Mouse (Mus musculus) kidney, embryonic 14.5 days (tissue): ENCODE measurements around the gene Ctrb1. TPM values are rescaled to one million over a fixed set of nuclear protein-coding genes. Genes with fewer than 3 reads are reported as not detected.

Source experiments
- ATAC-seq: fragments of 200-750 bp; cut with Nextera tagmentation; 2 replicates; pipeline ENCODE4 v1.8.0; 2017; ENCODE audit warnings: moderate number of reproducible peaks, mild to moderate bottlenecking, moderate TSS enrichment, moderate library complexity; ENCODE audit not compliant: low FRiP score, low TSS enrichment
- H3K27ac ChIP-seq: fragments of 300-500 bp; sonication (generic); 2 replicates; pipeline ENCODE4 v1.5.1; 2014; ENCODE audit warnings: low read depth, mild to moderate bottlenecking, low read length, moderate library complexity, mixed read lengths
- H3K27me3 ChIP-seq: fragments of 300-500 bp; sonication (generic); 2 replicates; pipeline ENCODE4 v1.6.1; 2014; ENCODE audit warnings: mild to moderate bottlenecking, low read length; ENCODE audit not compliant: control insufficient read depth, insufficient read depth
- H3K36me3 ChIP-seq: fragments of 300-500 bp; sonication (generic); 2 replicates; pipeline ENCODE4 v1.6.1; 2014; ENCODE audit warnings: low read length, mixed read lengths; ENCODE audit not compliant: control insufficient read depth, insufficient read depth
- H3K4me1 ChIP-seq: fragments of 300-500 bp; sonication (generic); 2 replicates; pipeline ENCODE4 v1.6.1; 2014; ENCODE audit warnings: low read length, mixed read lengths; ENCODE audit not compliant: control insufficient read depth, insufficient read depth
- H3K4me2 ChIP-seq: fragments of 300-500 bp; sonication (generic); replicated peaks from 2 replicates; pipeline ENCODE4 v1.6.1; 2014; ENCODE audit warnings: low read depth, mild to moderate bottlenecking, low read length
- H3K4me3 ChIP-seq: fragments of 300-500 bp; sonication (generic); 2 replicates; pipeline ENCODE4 v1.5.1; 2014; ENCODE audit warnings: mild to moderate bottlenecking, low read length
- H3K9ac ChIP-seq: fragments of 300-500 bp; sonication (generic); 2 replicates; pipeline ENCODE4 v1.6.1; 2014; ENCODE audit warnings: low read depth, mild to moderate bottlenecking, low read length, moderate library complexity
- H3K9me3 ChIP-seq: fragments of 300-500 bp; sonication (generic); 2 replicates; pipeline ENCODE4 v1.6.1; 2016; ENCODE audit warnings: low read length; ENCODE audit not compliant: control insufficient read depth
- WGBS: fragments of 180-500 bp; shearing (Covaris S2); extraction: QIAGEN DNeasy Blood & Tissue Kit; methylation state at CpG from one replicate; pipeline ENCODE4 v1.1.7; 2014; 5-methylcytosine and 5-hydroxymethylcytosine counted together
- polyA plus RNA-seq: library from polyadenylated mRNA; unstranded; fragments of >200 nt; fragmentation: Nextera tagmentation; extraction: Ambion mirVana; gene quantifications from 2 replicates; pipeline ENCODE4 v1.2.1, GENCODE M21; 2014

Gene Ctrb1
- polyA plus RNA-seq, 1 experiment from 2014 or later = not detected

DNA sequence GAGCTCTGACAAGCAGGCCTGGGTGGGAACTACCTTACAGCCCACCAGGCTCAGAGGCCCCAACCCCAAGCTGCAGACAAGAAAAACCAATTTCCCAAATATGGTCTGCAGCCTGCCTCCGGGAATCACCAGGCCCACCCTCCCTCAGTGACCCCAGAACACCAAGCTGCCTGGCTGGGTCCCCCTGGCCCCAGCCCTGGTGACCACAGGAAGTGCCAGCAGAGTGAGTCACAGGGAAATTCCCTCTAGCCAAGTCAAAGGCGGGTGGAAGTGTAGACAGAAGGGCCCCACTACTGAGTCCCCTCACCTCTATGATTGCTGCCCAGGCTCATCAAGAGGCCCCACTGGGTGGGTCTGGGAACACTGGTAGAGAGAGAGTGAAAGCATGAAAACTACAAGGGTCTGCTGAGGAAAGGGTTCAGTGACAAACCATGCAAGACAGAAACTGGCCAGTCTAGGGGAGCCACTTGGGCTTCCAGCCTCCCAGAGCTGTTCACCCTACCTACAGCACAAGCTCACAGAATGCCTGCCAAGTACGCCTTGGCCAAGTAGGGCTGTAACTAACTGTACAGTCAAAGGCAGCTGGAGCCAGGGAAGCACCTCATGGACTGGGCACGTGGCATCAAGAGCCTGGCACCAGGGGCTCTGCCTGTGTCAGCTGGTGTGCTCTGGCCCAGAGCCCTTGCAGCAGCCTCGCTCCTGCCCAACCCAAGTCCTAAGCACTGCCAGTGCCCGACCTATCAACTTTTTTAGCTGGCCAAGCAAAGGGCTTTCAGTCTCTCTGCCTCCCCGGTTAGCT lies 35.5 kb upstream of the Ctrb1 start:
- Histone ChIP-seq H3K27ac (peak overlapping the region; percentile 78), H3K4me1 (peaks cover 54% of the 10 kb centered on the region), H3K36me3 (peaks cover under 1% of the 10 kb centered on the region; the same call in 1 of the 2 replicates), H3K27me3 (no peaks in the 10 kb centered on the region), H3K9ac (peak overlapping the region; percentile 29; the same call in 1 of the 2 replicates), H3K4me3 (no peak overlapping the region), H3K9me3 (no peaks in the 10 kb centered on the region), H3K4me2 (peak overlapping the region; percentile 1; the same call in 1 of the 2 replicates)
- WGBS = 57% methylated on average over 7 of the region's 7 CpGs
- ATAC-seq = peak; percentile 29; the same call in 1 of the 2 replicates

DNA sequence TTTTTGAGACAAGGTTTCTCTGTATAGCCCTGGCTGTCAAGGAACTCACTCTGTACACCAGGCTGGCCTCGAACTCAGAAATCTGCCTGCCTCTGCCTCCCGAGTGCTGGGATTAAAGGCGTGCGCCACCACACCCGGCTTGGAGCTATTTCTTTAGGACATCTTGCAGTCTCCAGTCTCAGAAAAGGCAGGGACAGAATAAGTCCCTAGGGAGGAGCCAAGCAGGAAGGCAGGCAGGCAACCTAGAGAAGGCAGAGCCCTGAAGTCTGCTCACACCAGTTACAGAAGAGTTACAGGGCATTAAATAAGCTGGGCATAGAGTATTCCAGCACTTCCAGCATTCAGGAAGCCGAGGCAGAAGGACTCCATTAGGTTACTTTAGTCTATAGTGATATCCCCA lies 34.5 kb upstream of the Ctrb1 start:
- Histone ChIP-seq H3K27me3 (no peaks in the 10 kb centered on the region), H3K4me2 (no peak overlapping the region), H3K9ac (no peak overlapping the region), H3K36me3 (peaks cover 10% of the 10 kb centered on the region), H3K27ac (no peak overlapping the region), H3K4me1 (peaks cover 44% of the 10 kb centered on the region), H3K9me3 (no peaks in the 10 kb centered on the region), H3K4me3 (no peak overlapping the region)
- whole genome bisulfite sequencing = 90% methylated on average over 6 of the region's 6 CpGs
- ATAC-seq = no peak

DNA sequence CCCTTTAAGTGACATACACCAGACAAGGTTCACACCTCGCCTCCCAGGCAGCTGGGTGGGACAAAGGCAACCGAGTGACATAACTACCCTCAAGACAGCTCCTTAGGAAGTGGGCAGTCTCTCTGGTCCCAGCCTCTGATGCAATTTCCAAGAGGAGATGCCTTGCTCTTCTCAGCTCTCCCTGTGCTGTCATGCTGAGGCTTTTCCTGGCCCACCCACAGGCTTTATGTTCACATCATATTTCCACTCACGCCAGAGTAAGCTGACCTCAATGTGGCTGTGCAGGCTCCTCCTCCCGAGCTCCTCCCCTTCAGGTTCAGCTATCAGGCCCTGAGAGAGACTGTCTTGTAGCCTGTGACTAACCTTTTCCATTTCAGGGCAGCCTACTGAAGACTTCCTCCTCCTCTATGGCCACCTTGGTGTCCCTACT lies 29.3 kb upstream of the Ctrb1 start:
- Histone ChIP-seq H3K9me3 (no peaks in the 10 kb centered on the region), H3K4me3 (no peak overlapping the region), H3K4me1 (peaks cover 14% of the 10 kb centered on the region), H3K4me2 (no peak overlapping the region), H3K27ac (no peak overlapping the region), H3K36me3 (peaks cover 39% of the 10 kb centered on the region), H3K27me3 (no peaks in the 10 kb centered on the region), H3K9ac (no peak overlapping the region)
- 0 out of 2 replicates have a peak, but pooled peaks have one; percentile 12 for ATAC-seq
- WGBS = 51% methylated on average over 4 of the region's 4 CpGs

DNA sequence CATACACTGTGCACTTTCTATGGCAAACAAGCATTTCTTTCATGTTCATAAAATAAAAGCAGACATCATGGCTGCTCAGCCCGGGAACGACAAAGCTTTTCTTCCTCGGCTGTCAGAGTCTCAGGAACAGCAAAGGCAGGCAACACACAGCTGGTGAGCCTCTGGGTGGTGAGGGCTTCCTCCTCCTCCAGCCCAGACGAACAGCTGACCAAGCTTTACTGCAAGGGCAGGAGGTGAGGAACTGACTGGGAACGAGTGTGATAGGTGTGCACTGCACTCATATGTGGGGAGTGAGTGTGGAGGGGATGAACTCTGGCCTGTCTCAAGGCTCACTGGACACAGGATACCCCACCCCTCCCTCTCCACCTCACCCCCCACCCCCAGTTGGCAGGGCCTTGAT lies 28.1 kb upstream of the Ctrb1 start:
- 24% methylated on average over 5 of the region's 5 CpGs for WGBS

DNA sequence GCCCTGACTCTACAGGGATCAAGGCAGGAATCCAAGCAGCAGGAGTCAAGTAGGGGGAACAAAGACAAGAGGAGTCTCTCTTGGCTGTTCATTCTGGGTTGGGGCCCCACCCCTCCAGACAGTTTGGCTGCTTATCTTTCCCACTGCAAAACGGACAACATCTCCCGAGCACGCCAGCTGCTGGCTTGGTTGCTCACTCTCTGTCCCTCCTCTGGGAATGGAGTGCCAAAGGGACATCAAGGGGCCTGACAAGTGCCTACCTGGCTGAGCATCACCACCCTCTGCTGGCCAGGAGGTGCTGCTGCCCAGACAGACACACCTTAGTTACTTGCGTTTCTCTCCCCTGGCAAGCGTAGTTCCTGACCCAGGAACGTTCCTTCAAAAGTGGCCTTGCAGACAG lies 27.1 kb upstream of the Ctrb1 start:
- Histone ChIP-seq H3K4me1 (peaks cover 11% of the 10 kb centered on the region), H3K36me3 (peaks cover 62% of the 10 kb centered on the region), H3K27ac (peak overlapping the region; percentile 68), H3K4me3 (no peak overlapping the region), H3K9ac (0 out of 2 replicates have a peak overlapping the region, but pooled peaks have one; percentile 31), H3K4me2 (no peak overlapping the region), H3K9me3 (no peaks in the 10 kb centered on the region), H3K27me3 (no peaks in the 10 kb centered on the region)
- ATAC-seq = no peak
- WGBS = 72% methylated on average over 6 of the region's 6 CpGs

More for the DNA sequence above, 28.1 kb upstream of the Ctrb1 start:
- H3K27ac ChIP-seq = peak overlapping the region; percentile 4; the same call in 1 of the 2 replicates
- H3K36me3 ChIP-seq = peaks cover 51% of the 10 kb centered on the region
- peak; percentile 59 for ATAC-seq
- H3K9ac ChIP-seq = no peak overlapping the region
- H3K4me1 ChIP-seq = peaks cover 11% of the 10 kb centered on the region
- H3K9me3 ChIP-seq = no peaks in the 10 kb centered on the region
- H3K4me2 ChIP-seq = no peak overlapping the region
- H3K27me3 ChIP-seq = no peaks in the 10 kb centered on the region
- H3K4me3 ChIP-seq = no peak overlapping the region

DNA sequence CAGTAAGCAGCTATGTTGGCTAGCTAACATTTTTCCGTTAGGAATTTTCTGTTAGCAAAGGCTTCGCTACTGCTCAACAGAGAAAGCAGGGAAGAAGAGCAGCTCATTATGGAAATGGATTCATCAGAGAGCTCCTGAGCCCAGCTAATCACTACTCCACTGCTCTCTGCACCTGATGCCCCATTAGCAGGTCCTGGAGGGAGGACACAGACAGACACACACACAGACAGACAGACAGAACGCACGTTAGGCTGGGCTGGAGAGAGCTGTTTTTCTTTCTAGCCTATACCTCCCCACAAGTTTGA lies 26.6 kb upstream of the Ctrb1 start:
- H3K36me3 ChIP-seq = peaks cover 66% of the 10 kb centered on the region
- H3K4me2 ChIP-seq = no peak overlapping the region
- H3K27ac ChIP-seq = peak overlapping the region; percentile 68; the same call in 1 of the 2 replicates
- peak overlapping the region; percentile 32; the same call in 1 of the 2 replicates for H3K9ac ChIP-seq
- no peak overlapping the region for H3K4me3 ChIP-seq
- no peak for ATAC-seq
- peaks cover 11% of the 10 kb centered on the region for H3K4me1 ChIP-seq
- no peaks in the 10 kb centered on the region for H3K27me3 ChIP-seq
- WGBS = 83% methylated on average over 4 of the region's 4 CpGs
- no peaks in the 10 kb centered on the region for H3K9me3 ChIP-seq

DNA sequence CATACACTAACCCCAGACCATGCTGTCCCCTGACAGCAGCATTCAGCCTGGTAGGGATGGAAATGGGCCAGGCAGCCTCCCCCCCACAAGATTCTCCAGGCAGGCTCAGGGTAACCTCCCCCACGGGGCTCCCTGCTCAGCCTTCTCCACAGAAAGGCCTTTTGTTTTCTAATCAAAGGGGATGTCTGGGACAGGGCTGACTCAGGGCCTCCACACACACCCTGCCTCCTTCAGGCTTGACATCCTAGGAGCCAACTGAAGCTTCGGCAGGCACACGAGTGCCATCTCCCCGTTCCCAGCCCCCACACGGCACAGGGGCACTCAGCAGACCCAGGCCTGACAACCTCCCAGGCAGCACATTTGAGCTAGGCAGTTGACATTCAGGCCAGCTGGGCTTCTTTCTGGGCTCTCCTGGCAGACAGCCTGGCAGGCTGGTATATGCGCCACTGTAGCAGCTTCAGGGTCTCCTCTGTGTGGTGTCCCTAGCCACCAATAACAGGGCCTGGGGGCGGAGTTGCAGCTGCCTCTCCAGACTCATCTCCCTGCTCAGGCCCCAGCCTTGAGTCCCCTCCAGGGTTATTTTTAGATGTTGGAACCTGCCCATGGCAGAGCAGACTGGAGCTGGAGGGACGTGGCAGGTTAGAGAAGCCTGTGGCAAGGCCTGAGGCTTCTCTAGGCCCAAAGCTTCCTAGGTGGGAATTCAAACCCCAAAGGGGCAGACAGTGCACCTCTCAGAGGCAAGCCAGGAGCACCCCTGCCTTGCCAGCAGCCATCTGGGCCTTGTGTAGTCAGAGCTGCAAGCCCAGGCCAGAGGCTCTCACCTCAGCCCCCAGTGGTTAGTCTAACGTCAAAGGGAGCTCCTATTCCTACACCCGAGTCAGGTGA lies 26.0 kb upstream of the Ctrb1 start:
- Histone ChIP-seq H3K4me3 (no peak overlapping the region), H3K9ac (peak overlapping the region; percentile 32), H3K4me2 (no peak overlapping the region), H3K36me3 (peaks cover 72% of the 10 kb centered on the region), H3K9me3 (no peaks in the 10 kb centered on the region), H3K27me3 (no peaks in the 10 kb centered on the region), H3K4me1 (peaks cover 11% of the 10 kb centered on the region), H3K27ac (peak overlapping the region; percentile 71; the same call in 1 of the 2 replicates)
- 68% methylated on average over 10 of the region's 10 CpGs for WGBS
- ATAC-seq = no peak

DNA sequence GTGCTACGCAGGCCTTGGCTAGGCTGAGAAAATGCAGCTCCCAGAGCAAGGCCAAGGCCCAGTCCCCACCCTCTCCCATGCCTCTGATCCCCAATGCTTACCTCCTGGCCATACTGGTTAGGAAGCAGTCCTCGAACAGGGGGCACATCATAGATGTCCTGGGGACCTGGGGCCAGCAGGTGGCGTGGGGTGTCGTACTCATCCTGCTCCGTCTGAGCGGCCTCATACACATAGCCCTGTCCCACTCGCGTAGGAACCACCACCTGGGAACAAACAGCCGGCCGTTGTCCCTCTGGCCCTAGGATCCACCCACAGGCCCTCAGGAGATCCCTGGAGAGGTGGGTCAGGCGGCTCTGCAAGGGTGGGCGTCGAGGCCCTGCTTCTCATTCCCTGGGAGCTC lies 24.7 kb upstream of the Ctrb1 start:
- H3K9ac ChIP-seq = no peak overlapping the region
- no peaks in the 10 kb centered on the region for H3K27me3 ChIP-seq
- 85% methylated on average over 13 of the region's 13 CpGs for WGBS
- no peaks in the 10 kb centered on the region for H3K9me3 ChIP-seq
- peaks cover 77% of the 10 kb centered on the region for H3K36me3 ChIP-seq
- H3K4me2 ChIP-seq = no peak overlapping the region
- H3K27ac ChIP-seq = no peak overlapping the region
- H3K4me1 ChIP-seq = peaks cover 11% of the 10 kb centered on the region
- H3K4me3 ChIP-seq = no peak overlapping the region
- no peak for ATAC-seq
